Mouse (Mus musculus) stomach, embryonic 16.5 days (tissue): ENCODE measurements around the gene Haao. TPM values are rescaled to one million over a fixed set of nuclear protein-coding genes. Genes with fewer than 3 reads are reported as not detected.

Experiments
- ATAC-seq: fragments of 200-750 bp; cut with Nextera tagmentation; 2 replicates; pipeline ENCODE4 v1.8.0; 2017; ENCODE audit warnings: moderate number of reproducible peaks, moderate TSS enrichment; ENCODE audit not compliant: insufficient read depth, low FRiP score
- H3K27ac ChIP-seq: fragments of 300-500 bp; sonication (generic); 2 replicates; pipeline ENCODE4 v1.5.1; 2014; ENCODE audit warnings: low read length
- H3K27me3 ChIP-seq: fragments of 300-500 bp; sonication (generic); 2 replicates; pipeline ENCODE4 v1.6.1; 2014; ENCODE audit warnings: low read length, control low read depth, mixed read lengths; ENCODE audit not compliant: control insufficient read depth, insufficient read depth
- H3K36me3 ChIP-seq: fragments of 300-500 bp; sonication (generic); 2 replicates; pipeline ENCODE4 v1.6.1; 2014; ENCODE audit warnings: low read length; ENCODE audit not compliant: control insufficient read depth, insufficient read depth
- H3K4me1 ChIP-seq: fragments of 300-500 bp; sonication (generic); 2 replicates; pipeline ENCODE4 v1.6.1; 2014; ENCODE audit warnings: low read length, control low read depth, mixed read lengths; ENCODE audit not compliant: control insufficient read depth, insufficient read depth
- H3K4me2 ChIP-seq: fragments of 300-500 bp; sonication (generic); 2 replicates; pipeline ENCODE4 v1.6.1; 2014; ENCODE audit warnings: low read depth, low read length, mixed read lengths
- H3K4me3 ChIP-seq: fragments of 300-500 bp; sonication (generic); replicated peaks from 2 replicates; pipeline ENCODE4 v1.5.1; 2014; ENCODE audit warnings: mild to moderate bottlenecking, low read length
- H3K9ac ChIP-seq: fragments of 300-500 bp; sonication (generic); 2 replicates; pipeline ENCODE4 v1.6.1; 2014; ENCODE audit warnings: low read length
- H3K9me3 ChIP-seq: fragments of 300-500 bp; sonication (generic); replicated peaks from 2 replicates; pipeline ENCODE4 v1.6.1; 2016; ENCODE audit warnings: low read length, control low read depth; ENCODE audit not compliant: control insufficient read depth
- WGBS: fragments of 180-500 bp; shearing (Covaris S2); extraction: QIAGEN DNeasy Blood & Tissue Kit; methylation state at CpG from one replicate; pipeline ENCODE4 v1.1.7; 2014; 5-methylcytosine and 5-hydroxymethylcytosine counted together
- polyA plus RNA-seq: library from polyadenylated mRNA; unstranded; fragments of >200 nt; fragmentation: Nextera tagmentation; extraction: Ambion mirVana; gene quantifications from 2 replicates; pipeline ENCODE4 v1.2.1, GENCODE M21; 2015

Gene Haao
- polyA plus RNA-seq, 1 experiment from 2014 or later: 4.1 TPM

DNA sequence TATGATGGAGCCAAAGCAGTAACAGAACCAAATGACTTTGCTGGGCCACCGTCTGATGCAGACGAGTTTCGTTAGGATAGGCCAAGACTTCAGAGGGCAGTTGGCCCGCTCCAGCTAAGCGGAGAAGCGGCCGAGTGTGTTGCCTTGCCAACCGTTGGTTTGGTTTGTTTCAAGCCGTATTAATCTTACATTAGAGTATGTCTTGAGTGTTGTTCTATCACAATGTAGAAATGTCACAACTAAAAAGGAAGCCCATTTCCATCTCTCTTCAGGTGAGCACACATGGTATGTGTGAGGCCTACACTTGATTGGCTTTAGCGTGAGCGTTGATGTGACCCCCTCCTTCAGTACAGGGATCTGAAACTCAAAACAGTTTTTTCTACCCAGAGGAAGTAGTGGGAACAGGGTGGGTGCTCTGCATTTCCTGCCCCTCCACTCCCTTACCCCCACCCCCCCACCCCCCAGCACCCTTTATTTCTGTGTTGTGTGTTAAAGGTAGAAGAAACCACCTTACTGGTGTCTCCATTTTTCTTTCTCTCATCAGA is 48.2 kb downstream of the Haao start:
- WGBS: 93% methylated on average over 11 of the region's 11 CpGs
- H3K27ac ChIP-seq: no peak overlapping the region
- H3K4me1 ChIP-seq: no peaks in the 10 kb centered on the region
- H3K9ac ChIP-seq: no peak overlapping the region
- no peak overlapping the region for H3K4me3 ChIP-seq
- no peaks in the 10 kb centered on the region for H3K27me3 ChIP-seq
- H3K9me3 ChIP-seq: no peaks in the 10 kb centered on the region
- H3K4me2 ChIP-seq: no peak overlapping the region
- no peaks in the 10 kb centered on the region for H3K36me3 ChIP-seq
- ATAC-seq: no peak

- Histone ChIP-seq H3K27ac (no peak overlapping the region), H3K9me3 (no peaks in the 10 kb centered on the region)
- 96% methylated on average over 17 of the region's 17 CpGs for WGBS
These were observed 52.6 kb downstream of the Haao start for GRCm38 (mm10) chr17:83795121-83795520.

GRCm38 (mm10) chr17:83792388-83792787 is 55.4 kb downstream of the Haao start:
- Histone ChIP-seq H3K4me1 (no peaks in the 10 kb centered on the region), H3K27me3 (no peaks in the 10 kb centered on the region), H3K4me3 (no peak overlapping the region), H3K9me3 (no peaks in the 10 kb centered on the region), H3K36me3 (no peaks in the 10 kb centered on the region), H3K4me2 (no peak overlapping the region), H3K27ac (no peak overlapping the region), H3K9ac (no peak overlapping the region)
- ATAC-seq: no peak
- WGBS: 85% methylated on average over 23 of the region's 23 CpGs

More at GRCm38 (mm10) chr17:83795121-83795520, 52.6 kb downstream of the Haao start:
- Histone ChIP-seq H3K27me3 (no peaks in the 10 kb centered on the region), H3K4me3 (no peak overlapping the region), H3K9ac (no peak overlapping the region), H3K4me2 (no peak overlapping the region), H3K36me3 (no peaks in the 10 kb centered on the region), H3K4me1 (no peaks in the 10 kb centered on the region)
- ATAC-seq: no peak

DNA sequence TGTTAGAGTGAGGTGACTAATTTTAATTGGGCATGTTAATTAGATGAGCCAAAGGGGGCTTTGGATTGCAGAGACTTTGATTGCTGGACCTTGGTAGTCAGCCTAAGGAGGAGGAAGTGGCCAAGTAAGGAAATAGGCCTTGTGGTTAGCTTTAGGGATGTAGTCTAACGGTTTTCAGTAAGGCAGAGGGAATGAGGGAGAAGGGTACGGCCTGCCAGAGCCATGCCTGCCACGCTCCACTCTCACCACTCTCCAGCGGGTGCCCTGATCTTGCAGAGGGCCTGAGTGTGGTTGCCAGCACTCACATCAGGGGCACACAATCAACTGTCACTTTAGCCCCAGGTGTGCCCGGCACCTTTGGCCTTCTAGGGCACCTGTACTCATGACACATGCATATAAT is 57.6 kb downstream of the Haao start:
- no peak overlapping the region for H3K9ac ChIP-seq
- no peak for ATAC-seq
- H3K4me1 ChIP-seq: no peaks in the 10 kb centered on the region
- H3K4me3 ChIP-seq: no peak overlapping the region
- WGBS: 80% methylated on average over 5 of the region's 5 CpGs
- no peak overlapping the region for H3K27ac ChIP-seq
- H3K4me2 ChIP-seq: no peak overlapping the region
- H3K27me3 ChIP-seq: no peaks in the 10 kb centered on the region
- H3K9me3 ChIP-seq: no peaks in the 10 kb centered on the region
- peaks cover 9% of the 10 kb centered on the region; the same call in 1 of the 2 replicates for H3K36me3 ChIP-seq

DNA sequence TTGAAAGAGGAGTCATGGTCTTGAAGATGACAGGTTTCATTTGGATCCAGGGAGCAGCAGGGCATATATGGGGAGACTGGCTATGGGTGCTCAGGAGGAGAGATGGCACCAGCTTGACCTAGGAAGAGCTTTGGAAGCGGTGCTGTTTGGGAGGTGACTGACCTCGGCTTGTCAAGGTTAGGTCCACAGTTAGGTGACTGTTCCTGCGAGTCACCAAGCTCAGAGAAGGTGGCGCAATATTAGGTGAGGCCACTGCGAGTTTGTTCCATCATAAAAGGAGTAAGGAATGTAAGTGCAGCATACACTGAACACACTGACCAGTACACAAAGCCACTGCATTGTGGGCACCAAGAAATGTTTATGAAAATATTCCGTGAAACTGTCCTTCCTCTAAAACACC is 61.3 kb downstream of the Haao start:
- no peak overlapping the region for H3K9ac ChIP-seq

DNA sequence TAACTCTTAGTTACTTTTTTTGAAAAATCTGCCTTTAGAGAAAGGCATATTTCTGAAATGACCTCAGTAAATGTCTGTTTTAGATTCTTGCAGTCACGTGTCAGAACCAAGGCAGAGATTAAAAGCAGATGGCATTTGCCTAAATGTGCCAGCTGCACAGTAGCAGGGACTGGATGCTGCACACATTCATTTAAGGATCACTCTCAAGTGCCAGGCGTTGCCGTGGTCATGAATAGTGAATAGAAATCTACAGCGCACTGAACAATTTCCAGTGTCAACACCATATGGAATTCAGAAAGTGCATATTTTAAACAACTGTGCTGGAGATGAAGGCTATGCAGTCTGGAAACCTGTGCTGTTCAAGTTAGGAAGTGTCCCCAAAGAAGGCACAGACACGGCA is 65.0 kb downstream of the Haao start:
- Histone ChIP-seq H3K27me3 (no peaks in the 10 kb centered on the region), H3K4me1 (no peaks in the 10 kb centered on the region), H3K9me3 (no peaks in the 10 kb centered on the region), H3K9ac (no peak overlapping the region), H3K36me3 (peaks cover 18% of the 10 kb centered on the region; the same call in 1 of the 2 replicates), H3K27ac (no peak overlapping the region), H3K4me3 (no peak overlapping the region), H3K4me2 (no peak overlapping the region)
- no peak for ATAC-seq
- WGBS: 65% methylated on average over 5 of the region's 5 CpGs

More for the DNA sequence above, 61.3 kb downstream of the Haao start:
- no peak overlapping the region for H3K27ac ChIP-seq
- no peak for ATAC-seq
- WGBS: 88% methylated on average over 6 of the region's 6 CpGs
- H3K27me3 ChIP-seq: no peaks in the 10 kb centered on the region
- no peak overlapping the region for H3K4me3 ChIP-seq
- H3K36me3 ChIP-seq: peaks cover 15% of the 10 kb centered on the region; the same call in 1 of the 2 replicates
- no peak overlapping the region for H3K4me2 ChIP-seq
- no peaks in the 10 kb centered on the region for H3K9me3 ChIP-seq
- no peaks in the 10 kb centered on the region for H3K4me1 ChIP-seq

Other genes with a start within 250 kb of the Haao start
- gene Kcng3, start 216.1 kb downstream of the Haao start, polyA plus RNA-seq: not detected in 2 replicates
- 36.4 and 39.1 TPM in 2 replicates for gene Mta3, start 141.8 kb downstream of the Haao start, polyA plus RNA-seq